Mouse (Mus musculus) macrophage (primary cell): Measurements from ENCODE around the gene Zfp800. TPM values are rescaled to one million over a fixed set of nuclear protein-coding genes. Genes with fewer than 3 reads are reported as not detected.
A peak's percentile ranks its signal among the peaks of the same experiment; 100 is the strongest.

Experiments used
- H3K27ac ChIP-seq: fragments of 350-480 bp; formaldehyde crosslinking; 2 replicates; pipeline ENCODE4 v1.9.0; 2021
- H3K36me3 ChIP-seq: fragments of 350-480 bp; formaldehyde crosslinking; 2 replicates; pipeline ENCODE4 v1.9.0; 2021; ENCODE audit errors: inconsistent target
- H3K4me3 ChIP-seq: fragments of 350-480 bp; formaldehyde crosslinking; 2 replicates; pipeline ENCODE4 v1.9.0; 2021; ENCODE audit errors: inconsistent target
- H3K79me2 ChIP-seq: fragments of 350-480 bp; formaldehyde crosslinking; 2 replicates; pipeline ENCODE4 v1.9.0; 2021; ENCODE audit errors: inconsistent target
- WGBS: methylation state at CpG from one replicate; pipeline ENCODE4 v1.1.7; 2026; ENCODE audit warnings: inconsistent platforms; ENCODE audit not compliant: missing documents; 5-methylcytosine and 5-hydroxymethylcytosine counted together
- polyA plus RNA-seq: library from polyadenylated mRNA; stranded (reverse); fragments of 250-400 nt; gene quantifications from 3 replicates; pipeline ENCODE4 v1.2.4, GENCODE M21; 2018; ENCODE audit warnings: inconsistent platforms

Gene Zfp800
- polyA plus RNA-seq, 1 experiment from 2014 or later = 19.9 TPM

GRCm38 (mm10) chr6:28419673-28420072 is 21.9 kb upstream of the Zfp800 start:
- H3K4me3 ChIP-seq = no peak overlapping the region
- peaks cover 38% of the 10 kb centered on the region for H3K36me3 ChIP-seq
- H3K27ac ChIP-seq = no peak overlapping the region
- peaks cover 56% of the 10 kb centered on the region for H3K79me2 ChIP-seq
- 57% methylated on average over 2 of the region's 2 CpGs for WGBS

DNA sequence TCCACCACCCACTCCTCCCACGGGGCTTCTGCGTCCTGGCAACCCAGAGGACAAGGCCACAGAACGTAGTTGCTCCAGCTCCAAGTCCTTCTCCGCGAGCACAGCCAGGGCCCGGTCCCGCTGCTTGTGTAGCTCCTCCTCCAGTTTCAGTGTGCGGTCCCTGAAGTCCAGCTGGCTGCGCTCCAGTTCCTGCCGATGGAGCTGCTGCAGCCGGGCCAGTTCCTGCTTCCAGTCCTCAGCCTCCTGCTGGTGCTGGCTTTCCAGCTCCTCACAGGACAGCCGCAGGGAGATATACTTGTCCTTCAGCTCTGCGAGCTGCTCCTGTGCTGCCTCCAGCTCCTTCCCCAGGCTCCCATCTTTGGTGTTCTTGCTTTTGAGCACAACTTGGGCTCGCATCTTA is 20.6 kb upstream of the Zfp800 start:
- 94% methylated on average over 14 of the region's 14 CpGs for WGBS
- Histone ChIP-seq H3K27ac (no peak overlapping the region), H3K4me3 (no peak overlapping the region), H3K36me3 (peaks cover 38% of the 10 kb centered on the region), H3K79me2 (peaks cover 46% of the 10 kb centered on the region; the same call in 1 of the 2 replicates)

DNA sequence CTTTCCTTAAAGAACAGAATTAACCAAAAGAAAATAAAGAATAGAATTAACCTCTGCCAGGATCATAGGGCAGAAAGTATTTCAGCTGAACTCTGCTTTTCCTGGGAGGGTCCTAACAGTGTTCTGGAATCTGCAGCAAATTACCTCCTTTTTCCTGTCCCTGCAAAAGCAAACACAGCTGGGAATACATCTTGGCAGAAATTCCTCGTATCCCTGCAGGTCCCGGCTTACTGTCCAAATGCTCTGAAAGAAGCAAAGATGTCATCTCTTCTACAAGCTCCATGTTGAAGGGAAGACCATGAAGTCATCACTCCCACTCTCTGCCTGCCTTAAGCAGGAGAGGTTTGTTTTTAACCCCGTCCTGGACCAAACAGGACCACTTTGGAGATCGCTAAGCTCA is 19.2 kb upstream of the Zfp800 start:
- H3K27ac ChIP-seq = no peak overlapping the region
- H3K79me2 ChIP-seq = peaks cover 43% of the 10 kb centered on the region; the same call in 1 of the 2 replicates
- no peak overlapping the region for H3K4me3 ChIP-seq
- H3K36me3 ChIP-seq = peaks cover 38% of the 10 kb centered on the region
- 96% methylated on average over 4 of the region's 4 CpGs for WGBS

GRCm38 (mm10) chr6:28411236-28411635 is 13.4 kb upstream of the Zfp800 start:
- WGBS = 51% methylated on average over 2 of the region's 2 CpGs
- Histone ChIP-seq H3K27ac (no peak overlapping the region), H3K36me3 (peaks cover 9% of the 10 kb centered on the region; the same call in 1 of the 2 replicates), H3K79me2 (no peaks in the 10 kb centered on the region), H3K4me3 (no peak overlapping the region)

DNA sequence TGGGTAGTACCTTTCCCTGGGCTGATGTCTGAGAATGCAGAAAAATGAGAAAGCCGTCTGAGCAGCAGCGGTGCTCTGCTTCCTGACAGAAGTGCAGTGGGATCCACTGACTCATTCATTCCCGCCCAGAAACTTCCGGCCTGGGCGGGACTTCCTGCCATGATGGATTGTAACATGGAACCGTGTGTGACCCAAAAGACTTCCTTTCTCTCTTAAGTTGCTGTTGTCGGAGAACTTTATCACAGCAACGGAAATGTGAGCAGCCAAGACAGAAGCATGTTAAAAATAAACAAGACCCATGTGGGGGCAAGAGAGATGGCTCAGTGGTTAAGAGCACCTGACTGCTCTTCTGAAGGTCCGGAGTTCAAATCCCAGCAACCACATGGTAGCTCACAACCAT is 12.2 kb upstream of the Zfp800 start:
- H3K4me3 ChIP-seq = peak overlapping the region; percentile 12; the same call in 1 of the 2 replicates
- no peaks in the 10 kb centered on the region for H3K79me2 ChIP-seq
- peaks cover under 1% of the 10 kb centered on the region; the same call in 1 of the 2 replicates for H3K36me3 ChIP-seq
- peak overlapping the region; percentile 12; the same call in 1 of the 2 replicates for H3K27ac ChIP-seq
- 29% methylated on average over 9 of the region's 9 CpGs for WGBS

DNA sequence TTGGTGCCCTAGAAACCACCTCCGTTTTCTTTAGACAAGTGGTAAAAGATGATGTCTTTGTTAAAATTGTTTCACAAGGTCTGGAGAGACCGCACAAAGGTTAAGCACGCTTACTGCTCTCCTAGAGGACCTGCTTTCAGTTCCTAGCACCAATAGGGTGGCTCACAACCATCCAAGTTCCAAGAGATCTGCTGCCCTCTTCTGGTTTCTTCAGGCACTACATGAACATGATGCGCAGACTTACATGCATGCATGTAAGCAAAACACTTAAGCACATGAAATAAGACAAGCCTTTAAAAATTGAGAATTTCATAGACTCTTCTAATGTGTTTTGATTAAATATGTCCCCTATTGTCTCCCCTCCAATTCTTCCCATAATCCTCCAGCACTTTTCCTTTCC is 2.0 kb upstream of the Zfp800 start:
- H3K4me3 ChIP-seq = no peak overlapping the region
- 94% methylated on average over 4 of the region's 4 CpGs for WGBS
- H3K36me3 ChIP-seq = no peaks in the 10 kb centered on the region
- H3K27ac ChIP-seq = no peak overlapping the region
- no peaks in the 10 kb centered on the region for H3K79me2 ChIP-seq

- Histone ChIP-seq H3K4me3 (no peak overlapping the region), H3K79me2 (no peaks in the 10 kb centered on the region), H3K36me3 (no peaks in the 10 kb centered on the region), H3K27ac (no peak overlapping the region)
- WGBS = 92% methylated on average over 3 of the region's 3 CpGs
These were observed 921 bp upstream of the Zfp800 start for GRCm38 (mm10) chr6:28398726-28399125.

- Histone ChIP-seq H3K79me2 (no peaks in the 10 kb centered on the region), H3K27ac (no peak overlapping the region), H3K4me3 (peak overlapping the region; percentile 42), H3K36me3 (no peaks in the 10 kb centered on the region)
- WGBS = 9% methylated on average over 19 of the region's 19 CpGs
These were observed 850 bp downstream of the Zfp800 start for GRCm38 (mm10) chr6:28396853-28397457.

DNA sequence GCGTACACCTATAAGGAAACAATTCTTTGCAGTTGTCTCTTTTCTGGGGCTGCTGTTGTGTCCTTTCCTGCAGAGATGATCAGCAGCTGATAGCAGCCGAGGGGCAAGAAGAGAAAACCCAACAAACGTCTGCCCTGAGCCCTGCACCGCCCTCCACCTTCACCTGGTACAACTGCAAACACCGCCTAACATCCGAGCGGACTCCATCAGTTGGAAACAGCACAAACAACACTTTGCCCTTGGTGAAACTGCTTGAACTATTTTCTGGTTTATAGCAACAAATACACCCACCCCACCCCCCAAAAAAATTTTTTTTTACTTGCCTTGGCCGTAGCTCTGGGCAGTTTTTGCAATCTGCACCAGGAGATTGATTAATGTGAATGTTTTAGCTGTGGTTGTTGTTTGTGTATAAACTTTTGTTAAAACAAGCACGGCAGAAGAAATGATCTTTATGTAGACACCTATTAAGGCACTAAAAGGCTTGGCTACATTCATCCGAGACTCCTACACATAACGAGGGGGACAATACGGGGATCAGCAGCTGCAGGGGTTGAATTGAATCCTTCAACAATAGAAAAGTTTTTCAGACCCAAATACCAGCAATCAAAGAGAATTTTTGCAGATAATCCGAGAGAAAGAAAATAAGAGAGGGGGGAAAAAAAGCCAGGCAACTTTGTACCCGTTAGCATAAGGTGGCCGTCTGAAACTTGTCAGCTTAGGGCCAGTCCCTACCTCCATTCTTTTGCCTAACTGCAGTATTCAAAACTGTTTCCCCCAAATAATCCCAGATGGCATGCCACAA is 1.6 kb downstream of the Zfp800 start:
- whole genome bisulfite sequencing = 62% methylated on average over 15 of the region's 15 CpGs
- Histone ChIP-seq H3K27ac (no peak overlapping the region), H3K4me3 (no peak overlapping the region; the same call in 1 of the 2 replicates), H3K79me2 (no peaks in the 10 kb centered on the region), H3K36me3 (no peaks in the 10 kb centered on the region)

DNA sequence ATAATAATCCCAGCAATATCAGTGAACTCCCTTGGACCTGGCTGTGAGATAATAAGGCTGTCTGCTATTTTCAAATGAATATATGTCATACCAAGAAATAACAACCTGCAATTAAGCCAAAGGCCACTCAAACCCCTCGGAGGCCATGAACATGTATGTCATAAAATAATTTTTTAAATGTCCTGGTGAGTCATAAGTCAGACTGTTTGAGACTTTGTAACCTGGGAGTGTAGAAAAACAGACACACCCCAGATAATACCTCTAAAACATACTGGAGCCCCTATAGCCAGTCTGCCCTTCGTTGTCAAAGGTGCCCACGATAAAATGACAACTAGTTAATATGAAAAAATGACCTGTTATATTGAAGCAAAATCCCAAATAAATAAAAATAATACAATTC is 8.8 kb downstream of the Zfp800 start:
- no peak overlapping the region for H3K4me3 ChIP-seq
- no peaks in the 10 kb centered on the region for H3K36me3 ChIP-seq
- H3K27ac ChIP-seq = no peak overlapping the region
- H3K79me2 ChIP-seq = no peaks in the 10 kb centered on the region
- 93% methylated on average over 3 of the region's 3 CpGs for WGBS

DNA sequence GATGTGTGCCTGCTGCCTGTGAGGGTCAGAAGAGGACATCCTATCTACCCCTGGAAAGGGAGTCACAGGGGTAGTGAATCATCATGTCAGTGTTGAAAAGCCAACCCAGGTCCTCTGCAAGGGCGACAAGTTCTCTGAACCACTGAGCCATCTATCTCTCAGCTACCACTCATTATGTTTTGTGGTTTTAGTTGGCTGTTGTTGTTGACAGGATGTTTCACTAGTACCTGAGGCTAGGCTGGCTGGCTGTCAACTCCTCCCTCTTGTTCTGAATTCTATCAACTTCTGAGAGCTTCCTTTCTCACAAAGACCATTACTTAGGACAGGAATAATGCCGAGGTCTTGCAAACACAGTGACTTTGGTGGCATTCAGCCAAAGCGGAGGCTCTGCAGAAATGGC is 12.6 kb downstream of the Zfp800 start:
- no peaks in the 10 kb centered on the region for H3K36me3 ChIP-seq
- no peaks in the 10 kb centered on the region for H3K79me2 ChIP-seq
- no peak overlapping the region for H3K4me3 ChIP-seq
- 86% methylated on average over 3 of the region's 3 CpGs for WGBS
- H3K27ac ChIP-seq = no peak overlapping the region

GRCm38 (mm10) chr6:28381983-28382382 is 15.8 kb downstream of the Zfp800 start:
- 8% methylated on average over 4 of the region's 4 CpGs for WGBS
- no peaks in the 10 kb centered on the region for H3K79me2 ChIP-seq

GRCm38 (mm10) chr6:28369966-28370683 is 27.7 kb downstream of the Zfp800 start:
- H3K79me2 ChIP-seq = no peaks in the 10 kb centered on the region

More at GRCm38 (mm10) chr6:28381983-28382382, 15.8 kb downstream of the Zfp800 start:
- Histone ChIP-seq H3K36me3 (no peaks in the 10 kb centered on the region), H3K27ac (no peak overlapping the region), H3K4me3 (no peak overlapping the region)

GRCm38 (mm10) chr6:28367575-28367974 is 30.2 kb downstream of the Zfp800 start:
- H3K4me3 ChIP-seq = no peak overlapping the region
- WGBS = 94% methylated on average over 9 of the region's 9 CpGs

More at GRCm38 (mm10) chr6:28369966-28370683, 27.7 kb downstream of the Zfp800 start:
- H3K36me3 ChIP-seq = no peaks in the 10 kb centered on the region
- 90% methylated on average over 6 of the region's 6 CpGs for WGBS
- no peak overlapping the region for H3K27ac ChIP-seq
- H3K4me3 ChIP-seq = no peak overlapping the region

GRCm38 (mm10) chr6:28351066-28351465 is 46.7 kb downstream of the Zfp800 start:
- no peak overlapping the region for H3K4me3 ChIP-seq
- no peaks in the 10 kb centered on the region for H3K36me3 ChIP-seq
- H3K27ac ChIP-seq = no peak overlapping the region
- no peaks in the 10 kb centered on the region for H3K79me2 ChIP-seq
- 77% methylated on average over 3 of the region's 3 CpGs for WGBS

More at GRCm38 (mm10) chr6:28367575-28367974, 30.2 kb downstream of the Zfp800 start:
- H3K36me3 ChIP-seq = no peaks in the 10 kb centered on the region
- H3K27ac ChIP-seq = no peak overlapping the region
- no peaks in the 10 kb centered on the region for H3K79me2 ChIP-seq
